Mouse (Mus musculus) spleen, adult 2 months (tissue): ENCODE data around the gene Fam217b. TPM values are rescaled to one million over a fixed set of nuclear protein-coding genes. Genes with fewer than 3 reads are reported as not detected.

Source experiments
- DNase-seq, 2 experiments: peaks; one replicate each; pipeline versions ENCODE4 v3.0.0 to v3.0.0-alpha.2; 2012 to 2021; ENCODE audit warnings: low spot score in 2 of 2, low read depth in 1 of 2
- H3K27ac ChIP-seq: fragments of 200-500 bp; 2 replicates; pipeline ENCODE4 v1.5.1; 2012; ENCODE audit warnings: low read length, inconsistent platforms; ENCODE audit not compliant: insufficient read depth
- H3K27me3 ChIP-seq: fragments of 200-500 bp; 2 replicates; pipeline ENCODE4 v1.6.1; 2012; ENCODE audit warnings: mild to moderate bottlenecking, moderate library complexity, low read length, inconsistent platforms; ENCODE audit not compliant: control insufficient read depth, insufficient read depth
- H3K36me3 ChIP-seq: fragments of 200-500 bp; 2 replicates; pipeline ENCODE4 v1.6.1; 2012; ENCODE audit warnings: mild to moderate bottlenecking, low read length, inconsistent platforms; ENCODE audit not compliant: control insufficient read depth, insufficient read depth
- H3K4me1 ChIP-seq: fragments of 200-500 bp; 2 replicates; pipeline ENCODE4 v1.6.1; 2011; ENCODE audit warnings: inconsistent platforms; ENCODE audit not compliant: control insufficient read depth, insufficient read depth, insufficient read length
- H3K4me3 ChIP-seq: fragments of 200-500 bp; 2 replicates; pipeline ENCODE4 v1.5.1; 2011; ENCODE audit warnings: mild to moderate bottlenecking, inconsistent platforms; ENCODE audit not compliant: insufficient read depth, insufficient read length; ENCODE audit errors: extremely low read depth
- CTCF ChIP-seq: fragments of 200-500 bp; IDR thresholded peaks from 2 replicates; pipeline ENCODE4 v1.5.1; 2011; ENCODE audit warnings: mild to moderate bottlenecking, inconsistent platforms; ENCODE audit not compliant: insufficient read depth, insufficient read length, insufficient replicate concordance; ENCODE audit errors: extremely low read depth
- POLR2A ChIP-seq: fragments of 200-500 bp; IDR thresholded peaks from 2 replicates; pipeline ENCODE4 v1.6.1; 2011; ENCODE audit warnings: low read depth, low read length, inconsistent platforms
- WGBS: fragments of 180-500 bp; shearing (Covaris S2); methylation state at CpG from one replicate; pipeline ENCODE4 v1.1.7; 2018; 5-methylcytosine and 5-hydroxymethylcytosine counted together
- polyA plus RNA-seq: library from polyadenylated mRNA; depleted of rRNA; stranded (reverse); fragments of >200 nt; gene quantifications from 2 replicates; pipeline ENCODE4 v1.2.3, GENCODE M21; 2012; rRNA removed

Fam217b gene
- 0.57 and 0.80 TPM in 2 replicates for polyA plus RNA-seq

DNA sequence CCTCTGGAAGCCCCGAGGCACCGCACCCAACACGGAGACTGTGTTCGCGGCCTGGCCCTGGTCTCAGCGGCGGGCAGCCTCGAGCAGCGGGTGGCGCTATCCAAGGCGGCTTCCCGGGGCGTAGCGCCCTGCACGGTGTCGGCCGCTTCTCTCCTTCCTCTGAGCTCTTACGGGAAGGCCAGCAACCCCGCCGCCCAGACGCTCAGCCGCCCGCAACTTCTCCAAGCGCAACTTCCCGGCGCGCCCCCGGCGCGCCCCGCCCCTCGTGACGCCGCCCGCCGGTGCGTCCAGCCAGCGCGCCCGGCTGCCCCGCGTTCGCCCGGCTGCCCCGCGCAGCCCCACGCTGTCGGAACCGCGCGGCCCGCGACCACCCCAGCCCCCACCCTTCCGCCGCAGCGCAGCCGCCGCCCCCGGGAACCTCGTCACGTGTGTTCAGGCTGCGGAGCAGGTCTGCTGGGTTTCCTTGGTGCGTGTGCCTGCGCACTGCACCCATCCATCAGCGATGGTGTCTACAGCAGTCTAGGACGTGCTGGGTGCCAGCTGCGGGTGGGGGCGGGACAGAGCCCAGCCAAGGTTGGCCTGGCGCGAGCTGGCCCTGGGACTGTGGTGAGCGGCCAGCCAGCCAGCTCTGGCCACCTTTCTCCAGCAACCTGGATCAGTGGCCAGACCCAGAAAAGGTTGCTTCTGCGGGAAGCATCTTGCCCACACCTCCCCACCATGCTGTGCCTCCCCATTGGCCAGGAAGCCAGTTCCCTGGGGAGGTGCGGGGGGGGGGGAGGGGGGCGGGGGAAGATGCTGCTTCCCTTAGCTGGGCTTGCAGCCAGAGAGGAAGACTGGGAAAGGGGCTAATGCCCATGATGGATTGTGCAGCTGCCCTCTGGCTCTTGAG is at the start of gene Fam217b, which contains the start of gene Ppp1r3d:
Gene Fam217b, plus strand, starts transcription at position 264 of the 889 bp plus-strand sequence.
Gene Ppp1r3d, minus strand, starts transcription at position 212 of the 889 bp plus-strand sequence.
- Histone ChIP-seq H3K27ac (no peak within 1 kb of the TSS; the same call in 1 of the 2 replicates), H3K36me3 (no peaks in the 10 kb centered on the region), H3K4me1 (no peaks in the 10 kb centered on the region), H3K4me3 (peak within 1 kb of the TSS; percentile 57), H3K27me3 (peaks cover 2% of the 10 kb centered on the region; the same call in 1 of the 2 replicates)
- WGBS = under 1% methylated on average over 62 of the region's 74 CpGs
- no peak for DNase-seq
- no peak for TF ChIP-seq CTCF
- TF ChIP-seq POLR2A = no peak

DNA sequence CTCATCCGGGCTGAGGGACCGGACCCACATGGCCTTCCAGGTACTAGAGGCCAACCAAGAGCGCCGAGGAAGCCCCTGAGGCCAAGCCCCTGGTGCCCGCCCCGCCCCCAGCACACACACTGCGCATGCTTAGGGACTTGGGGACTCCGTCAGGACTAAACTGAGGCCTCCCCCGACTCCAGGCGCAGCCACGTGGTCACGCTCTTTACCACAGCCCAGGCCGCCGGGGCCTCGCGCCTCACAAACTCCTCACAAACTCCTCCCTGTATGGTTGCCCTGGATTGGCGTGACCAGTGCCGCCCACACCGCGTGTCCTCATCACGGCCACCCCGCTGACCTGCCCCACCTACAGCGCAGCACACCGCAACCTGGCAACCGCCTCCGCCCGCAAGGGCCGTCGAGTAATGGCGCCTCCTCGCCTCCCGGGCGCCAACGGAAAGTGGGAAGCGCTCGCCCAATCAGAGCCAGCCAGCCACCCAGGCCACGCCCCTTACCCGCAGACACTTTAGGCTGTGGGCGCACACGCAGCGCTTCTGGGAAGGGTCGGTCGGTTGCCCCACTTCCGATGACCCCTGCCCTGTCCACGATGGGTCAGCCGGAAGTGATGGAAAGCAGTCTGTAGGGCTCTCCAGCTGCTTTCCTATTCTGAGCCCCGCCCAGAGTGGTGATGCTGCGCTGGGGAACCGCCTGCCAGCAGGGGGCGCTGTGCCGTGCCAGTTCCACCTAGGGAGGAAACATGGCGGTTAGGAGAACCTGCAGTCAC is 7.1 kb upstream of the Fam217b start, which contains the start of gene Sycp2:
Gene Sycp2, minus strand, starts transcription at position 633 of the 763 bp plus-strand sequence.
- WGBS = 89% methylated on average over 52 of the region's 52 CpGs
- Histone ChIP-seq H3K36me3 (no peaks in the 10 kb centered on the region), H3K4me3 (no peak within 1 kb of the TSS), H3K27ac (no peak within 1 kb of the TSS), H3K4me1 (no peaks in the 10 kb centered on the region), H3K27me3 (no peaks in the 10 kb centered on the region)
- no peak for DNase-seq
- TF ChIP-seq POLR2A (no peak), CTCF (peak; percentile 16; the same call in 1 of the 2 replicates)

DNA sequence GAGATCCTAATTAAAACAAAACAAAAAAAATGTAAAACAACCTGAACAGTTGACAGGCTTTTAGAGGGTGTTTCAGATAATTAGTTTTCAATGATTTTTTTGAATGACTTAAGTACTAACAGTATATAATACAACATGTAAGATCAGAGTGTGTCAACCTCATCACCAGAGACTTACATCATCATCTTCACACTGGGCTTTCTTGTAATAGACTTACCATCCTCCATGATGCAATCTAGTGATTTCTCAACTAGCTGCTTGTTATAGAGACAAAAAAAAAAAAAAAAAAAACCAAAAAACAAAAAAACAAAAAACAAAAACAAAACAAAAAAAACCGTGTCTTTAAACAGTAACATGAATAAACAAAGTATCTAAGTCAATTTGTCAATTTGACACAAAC is 5.3 kb upstream of the Fam217b start:
- 44% methylated on average over 1 of the region's 1 CpGs for WGBS
- Histone ChIP-seq H3K4me3 (no peak overlapping the region), H3K27ac (no peak overlapping the region), H3K4me1 (no peaks in the 10 kb centered on the region), H3K36me3 (no peaks in the 10 kb centered on the region), H3K27me3 (no peaks in the 10 kb centered on the region)
- no peak for DNase-seq
- TF ChIP-seq POLR2A (no peak), CTCF (no peak)

GRCm38 (mm10) chr2:178410286-178410685 is 4.0 kb upstream of the Fam217b start:
- TF ChIP-seq POLR2A = no peak
- no peak for TF ChIP-seq CTCF
- Histone ChIP-seq H3K27me3 (peaks cover 2% of the 10 kb centered on the region; the same call in 1 of the 2 replicates), H3K4me1 (no peaks in the 10 kb centered on the region), H3K4me3 (no peak overlapping the region), H3K36me3 (no peaks in the 10 kb centered on the region), H3K27ac (no peak overlapping the region)
- no peak for DNase-seq
- 81% methylated on average over 6 of the region's 6 CpGs for WGBS

DNA sequence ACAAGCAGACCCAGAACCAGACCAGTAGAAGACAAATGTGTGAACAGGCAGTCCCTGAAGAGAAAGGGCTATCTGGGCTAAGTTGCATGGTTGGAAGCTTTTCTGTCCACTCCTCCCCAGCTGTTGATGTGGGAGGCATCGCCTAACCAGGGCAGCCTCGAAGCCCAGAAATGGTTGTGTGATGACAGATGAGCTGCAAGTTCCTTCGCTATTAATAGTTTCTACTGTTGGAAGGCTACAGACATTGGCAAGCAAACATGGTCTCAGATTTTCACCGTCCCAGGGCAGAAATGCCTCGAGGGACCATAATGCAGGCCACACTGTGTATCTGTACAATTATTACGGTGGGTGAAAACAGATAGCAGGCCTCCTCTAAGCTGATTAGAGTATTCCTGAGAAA is 1.7 kb upstream of the Fam217b start:
- no peak overlapping the region for H3K4me3 ChIP-seq
- 60% methylated on average over 6 of the region's 6 CpGs for WGBS
- DNase-seq = no peak
- no peak overlapping the region for H3K27ac ChIP-seq
- no peak for TF ChIP-seq POLR2A
- TF ChIP-seq CTCF = no peak
- peaks cover 2% of the 10 kb centered on the region; the same call in 1 of the 2 replicates for H3K27me3 ChIP-seq
- H3K36me3 ChIP-seq = no peaks in the 10 kb centered on the region
- H3K4me1 ChIP-seq = no peaks in the 10 kb centered on the region

DNA sequence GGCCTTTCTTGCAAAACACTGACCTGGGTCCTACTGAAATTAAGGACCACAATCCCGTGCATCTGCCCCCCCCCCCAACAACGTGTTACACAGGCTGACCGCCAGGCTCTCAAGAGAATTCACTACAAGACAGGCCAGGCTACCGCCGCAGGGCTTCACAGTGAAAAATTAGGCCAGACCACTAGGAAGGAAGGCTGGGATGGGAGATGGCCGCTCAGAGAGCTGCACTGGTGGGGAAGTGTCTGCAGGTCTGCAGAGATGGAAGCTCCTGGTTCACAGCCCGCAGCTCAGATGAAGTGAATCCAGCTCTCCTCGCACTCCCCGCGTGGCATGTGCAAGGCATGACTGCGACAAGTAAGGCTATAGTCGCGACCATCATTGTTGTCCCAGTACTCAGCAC is 1.2 kb upstream of the Fam217b start:
- 82% methylated on average over 13 of the region's 13 CpGs for WGBS
- H3K27me3 ChIP-seq = peaks cover 2% of the 10 kb centered on the region; the same call in 1 of the 2 replicates
- no peak for TF ChIP-seq POLR2A
- no peak for TF ChIP-seq CTCF
- DNase-seq = no peak
- H3K27ac ChIP-seq = no peak overlapping the region
- no peaks in the 10 kb centered on the region for H3K4me1 ChIP-seq
- H3K36me3 ChIP-seq = no peaks in the 10 kb centered on the region
- H3K4me3 ChIP-seq = no peak overlapping the region
